Mouse (Mus musculus) megakaryocyte-erythroid progenitor cell, adult 5-6 weeks (primary cell): Measurements from ENCODE around the gene Slc35g3. TPM values are rescaled to one million over a fixed set of nuclear protein-coding genes. Genes with fewer than 3 reads are reported as not detected.
"Not testable (repeated sequence)": the region's sequence is repeated elsewhere in the genome, so short reads cannot be mapped to it uniquely, and the experiment has no call there.

Experiments used
- ATAC-seq: replicated peaks from 2 replicates; pipeline ENCODE4 v1.8.0; 2016; ENCODE audit warnings: mild to moderate bottlenecking, inconsistent platforms; ENCODE audit not compliant: severe bottlenecking, poor library complexity, low FRiP score, low TSS enrichment
- total RNA-seq, 2 experiments: library from RNA; stranded (forward) in 1 of 2; stranded (reverse) in 1 of 2; fragments of 200-1000, 215-1000 nt in 1 of 2; fragments of >200 nt in 1 of 2; fragmentation: Nextera tagmentation in 1 of 2; gene quantifications; 2 replicates each; pipeline ENCODE4 v1.2.3; 2014 to 2017

Slc35g3 gene
- total RNA-seq, 2 experiments from 2014 or later = not detected

GRCm38 (mm10) chr11:69758478-69758970 is 3.2 kb downstream of the Slc35g3 start, which contains the start of gene Polr2a:
Polr2a (minus strand) TSS chr11:69758637.
- ATAC-seq = peak; percentile 77

GRCm38 (mm10) chr11:69758090-69758456 is 3.7 kb downstream of the Slc35g3 start:
- ATAC-seq = peak; percentile 60

GRCm38 (mm10) chr11:69757303-69758089 is 4.3 kb downstream of the Slc35g3 start:
- ATAC-seq = 0 out of 2 replicates have a peak, but pooled peaks have one; percentile 0

- no peak for ATAC-seq
Observed at GRCm38 (mm10) chr11:69754701-69755100, 7.1 kb downstream of the Slc35g3 start.

GRCm38 (mm10) chr11:69754233-69754632 is 7.5 kb downstream of the Slc35g3 start:
- no peak for ATAC-seq

- no peak for ATAC-seq
Observed at GRCm38 (mm10) chr11:69752686-69753085, 9.1 kb downstream of the Slc35g3 start.

GRCm38 (mm10) chr11:69751635-69752034 is 10.1 kb downstream of the Slc35g3 start:
- peak; percentile 57 for ATAC-seq

- ATAC-seq = not testable (repeated sequence)
Observed at GRCm38 (mm10) chr11:69731408-69731807, 30.4 kb downstream of the Slc35g3 start.

- ATAC-seq = peak; percentile 65
Observed at GRCm38 (mm10) chr11:69729063-69729462, 32.7 kb downstream of the Slc35g3 start.

- no peak for ATAC-seq
Observed at GRCm38 (mm10) chr11:69725951-69726350, 35.8 kb downstream of the Slc35g3 start.

- no peak for ATAC-seq
Observed at GRCm38 (mm10) chr11:69723074-69723473, 38.7 kb downstream of the Slc35g3 start.

GRCm38 (mm10) chr11:69720852-69721251 is 40.9 kb downstream of the Slc35g3 start:
- ATAC-seq = no peak

GRCm38 (mm10) chr11:69719423-69719822 is 42.3 kb downstream of the Slc35g3 start:
- ATAC-seq = no peak

- no peak for ATAC-seq
Observed at GRCm38 (mm10) chr11:69718661-69719060, 43.1 kb downstream of the Slc35g3 start.

- no peak for ATAC-seq
Observed at GRCm38 (mm10) chr11:69716953-69717352, 44.8 kb downstream of the Slc35g3 start.

GRCm38 (mm10) chr11:69715929-69716328 is 45.8 kb downstream of the Slc35g3 start:
- ATAC-seq = no peak

- ATAC-seq = no peak
Observed at GRCm38 (mm10) chr11:69715482-69715881, 46.3 kb downstream of the Slc35g3 start.

- no peak for ATAC-seq
Observed at GRCm38 (mm10) chr11:69714636-69715329, 47.0 kb downstream of the Slc35g3 start.

- ATAC-seq = no peak
Observed at GRCm38 (mm10) chr11:69712954-69713672, 48.7 kb downstream of the Slc35g3 start.

GRCm38 (mm10) chr11:69711082-69711481 is 50.7 kb downstream of the Slc35g3 start:
- ATAC-seq = no peak
